Mouse (Mus musculus) spleen, adult 2 months (tissue): ENCODE data around the gene Dus4l. TPM values are rescaled to one million over a fixed set of nuclear protein-coding genes. Genes with fewer than 3 reads are reported as not detected.
A peak's percentile ranks its signal among the peaks of the same experiment; 100 is the strongest.

ENCODE experiments used
- DNase-seq, 2 experiments: peaks; one replicate each; pipeline versions ENCODE4 v3.0.0 to v3.0.0-alpha.2; 2012 to 2021; ENCODE audit warnings: low spot score in 2 of 2, low read depth in 1 of 2
- H3K27ac ChIP-seq: fragments of 200-500 bp; 2 replicates; pipeline ENCODE4 v1.5.1; 2012; ENCODE audit warnings: low read length, inconsistent platforms; ENCODE audit not compliant: insufficient read depth
- H3K27me3 ChIP-seq: fragments of 200-500 bp; 2 replicates; pipeline ENCODE4 v1.6.1; 2012; ENCODE audit warnings: mild to moderate bottlenecking, moderate library complexity, low read length, inconsistent platforms; ENCODE audit not compliant: control insufficient read depth, insufficient read depth
- H3K36me3 ChIP-seq: fragments of 200-500 bp; 2 replicates; pipeline ENCODE4 v1.6.1; 2012; ENCODE audit warnings: mild to moderate bottlenecking, low read length, inconsistent platforms; ENCODE audit not compliant: control insufficient read depth, insufficient read depth
- H3K4me1 ChIP-seq: fragments of 200-500 bp; 2 replicates; pipeline ENCODE4 v1.6.1; 2011; ENCODE audit warnings: inconsistent platforms; ENCODE audit not compliant: control insufficient read depth, insufficient read depth, insufficient read length
- H3K4me3 ChIP-seq: fragments of 200-500 bp; 2 replicates; pipeline ENCODE4 v1.5.1; 2011; ENCODE audit warnings: mild to moderate bottlenecking, inconsistent platforms; ENCODE audit not compliant: insufficient read depth, insufficient read length; ENCODE audit errors: extremely low read depth
- CTCF ChIP-seq: fragments of 200-500 bp; IDR thresholded peaks from 2 replicates; pipeline ENCODE4 v1.5.1; 2011; ENCODE audit warnings: mild to moderate bottlenecking, inconsistent platforms; ENCODE audit not compliant: insufficient read depth, insufficient read length, insufficient replicate concordance; ENCODE audit errors: extremely low read depth
- POLR2A ChIP-seq: fragments of 200-500 bp; IDR thresholded peaks from 2 replicates; pipeline ENCODE4 v1.6.1; 2011; ENCODE audit warnings: low read depth, low read length, inconsistent platforms
- WGBS: fragments of 180-500 bp; shearing (Covaris S2); methylation state at CpG from one replicate; pipeline ENCODE4 v1.1.7; 2018; 5-methylcytosine and 5-hydroxymethylcytosine counted together
- polyA plus RNA-seq: library from polyadenylated mRNA; depleted of rRNA; stranded (reverse); fragments of >200 nt; gene quantifications from 2 replicates; pipeline ENCODE4 v1.2.3, GENCODE M21; 2012; rRNA removed

The Dus4l gene
- 1.3 and 2.0 TPM in 2 replicates for polyA plus RNA-seq

GRCm38 (mm10) chr12:31654197-31654964 lies at the start of gene Dus4l, which contains the start of gene Cog5:
Dus4l (minus strand) TSS chr12:31654826.
Cog5 (plus strand) TSS chr12:31654869.
- peak; percentile 84 to 95 for DNase-seq
- no peaks in the 10 kb centered on the region for H3K4me1 ChIP-seq
- under 1% methylated on average over 47 of the region's 47 CpGs for WGBS
- TF ChIP-seq POLR2A (peak; percentile 52), CTCF (no peak)
- H3K27me3 ChIP-seq = no peaks in the 10 kb centered on the region
- no peaks in the 10 kb centered on the region for H3K36me3 ChIP-seq
- peak within 1 kb of the TSS; percentile 100 for H3K4me3 ChIP-seq
- H3K27ac ChIP-seq = peak within 1 kb of the TSS; percentile 85

- no peak overlapping the region for H3K27ac ChIP-seq
- H3K4me3 ChIP-seq = no peak overlapping the region
- TF ChIP-seq POLR2A (no peak), CTCF (no peak)
- 91% methylated on average over 6 of the region's 6 CpGs for WGBS
- DNase-seq = no peak
- H3K27me3 ChIP-seq = no peaks in the 10 kb centered on the region
- no peaks in the 10 kb centered on the region for H3K4me1 ChIP-seq
- no peaks in the 10 kb centered on the region for H3K36me3 ChIP-seq
Observed at GRCm38 (mm10) chr12:31703904-31704303, 49.3 kb upstream of the Dus4l start.

- TF ChIP-seq CTCF (no peak), POLR2A (no peak)
- Histone ChIP-seq H3K4me1 (no peaks in the 10 kb centered on the region), H3K4me3 (no peak overlapping the region), H3K36me3 (peaks cover 3% of the 10 kb centered on the region; the same call in 1 of the 2 replicates), H3K27ac (no peak overlapping the region), H3K27me3 (no peaks in the 10 kb centered on the region)
- no peak for DNase-seq
- WGBS = 92% methylated on average over 5 of the region's 5 CpGs
Observed at GRCm38 (mm10) chr12:31701411-31701810, 46.8 kb upstream of the Dus4l start.

- TF ChIP-seq POLR2A (no peak), CTCF (no peak)
- Histone ChIP-seq H3K36me3 (peaks cover 3% of the 10 kb centered on the region; the same call in 1 of the 2 replicates), H3K27me3 (no peaks in the 10 kb centered on the region), H3K27ac (no peak overlapping the region), H3K4me3 (no peak overlapping the region), H3K4me1 (no peaks in the 10 kb centered on the region)
- DNase-seq = no peak
- 92% methylated on average over 5 of the region's 5 CpGs for WGBS
Observed at GRCm38 (mm10) chr12:31700623-31701347, 46.2 kb upstream of the Dus4l start.

GRCm38 (mm10) chr12:31693278-31693677 lies 38.7 kb upstream of the Dus4l start:
- Histone ChIP-seq H3K36me3 (peaks cover 6% of the 10 kb centered on the region; the same call in 1 of the 2 replicates), H3K27ac (no peak overlapping the region), H3K4me1 (no peaks in the 10 kb centered on the region), H3K27me3 (no peaks in the 10 kb centered on the region), H3K4me3 (no peak overlapping the region)
- DNase-seq = no peak
- WGBS = 93% methylated on average over 1 of the region's 1 CpGs
- TF ChIP-seq CTCF = no peak
- TF ChIP-seq POLR2A = no peak

GRCm38 (mm10) chr12:31686679-31687078 lies 32.1 kb upstream of the Dus4l start:
- no peak for DNase-seq
- H3K27me3 ChIP-seq = no peaks in the 10 kb centered on the region
- TF ChIP-seq POLR2A (no peak), CTCF (no peak)
- H3K4me3 ChIP-seq = no peak overlapping the region
- H3K36me3 ChIP-seq = peaks cover 8% of the 10 kb centered on the region
- H3K27ac ChIP-seq = no peak overlapping the region
- WGBS = 88% methylated on average over 3 of the region's 3 CpGs
- H3K4me1 ChIP-seq = no peaks in the 10 kb centered on the region

- Histone ChIP-seq H3K4me1 (no peaks in the 10 kb centered on the region), H3K36me3 (peaks cover 28% of the 10 kb centered on the region), H3K27ac (no peak overlapping the region), H3K27me3 (no peaks in the 10 kb centered on the region), H3K4me3 (no peak overlapping the region)
- 91% methylated on average over 3 of the region's 3 CpGs for WGBS
- TF ChIP-seq POLR2A = no peak
- no peak for TF ChIP-seq CTCF
- no peak for DNase-seq
Observed at GRCm38 (mm10) chr12:31667187-31667586, 12.6 kb upstream of the Dus4l start.
